Mouse (Mus musculus): ENCODE data around the gene Lrrc9.

The Lrrc9 gene

DNA sequence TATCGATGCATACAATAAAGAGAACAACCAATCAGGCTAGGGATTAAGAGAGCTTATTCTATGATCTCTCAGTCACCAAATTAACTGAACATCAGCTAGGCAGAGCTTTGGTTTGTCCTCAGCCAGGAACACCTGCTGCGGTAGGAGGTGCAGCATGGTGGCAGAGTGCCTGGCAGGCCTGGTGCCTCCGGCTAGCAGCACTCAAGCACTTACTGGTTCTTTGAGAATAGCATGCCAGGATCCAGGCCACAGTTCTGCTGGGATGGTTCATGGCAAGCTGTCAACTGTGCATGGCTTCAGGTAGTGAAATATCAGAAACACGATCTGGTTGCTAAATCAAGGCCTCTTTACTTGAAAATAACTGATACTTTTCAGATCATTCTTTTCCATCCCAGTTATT lies 26.1 kb downstream of the Lrrc9 start:
- DNase-seq (ENCODE audit: low spot score), result no peak

DNA sequence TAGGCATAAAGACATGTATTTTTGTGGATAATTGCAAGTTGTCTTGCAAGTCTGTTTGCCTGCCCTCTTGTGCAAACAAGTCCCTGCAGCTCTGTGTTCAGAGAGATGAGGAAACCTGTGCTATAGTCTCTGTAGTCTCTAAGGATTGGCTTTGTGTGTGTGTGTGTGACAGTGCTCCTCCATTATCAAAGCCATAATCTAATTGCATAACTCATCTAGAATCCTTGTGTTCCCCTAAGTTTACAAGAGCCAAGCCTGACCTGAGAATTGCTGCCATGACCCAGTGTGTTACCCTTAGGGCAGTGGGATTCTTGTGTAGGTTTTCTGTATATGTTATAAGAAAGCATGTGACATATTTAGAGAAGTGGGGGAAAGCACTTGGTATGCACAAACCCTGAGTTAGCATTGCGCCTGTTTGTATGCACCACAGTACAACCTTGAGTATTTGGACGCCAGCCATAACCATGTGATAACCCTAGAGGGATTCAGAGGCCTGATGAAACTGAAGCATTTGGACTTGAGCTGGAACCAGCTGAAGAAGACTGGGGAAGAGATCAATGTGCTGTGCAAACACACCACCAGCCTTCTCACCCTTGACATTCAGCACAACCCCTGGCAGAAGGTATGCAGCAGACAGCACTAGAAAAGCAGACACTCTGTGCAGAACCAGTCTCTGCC lies 35.2 kb downstream of the Lrrc9 start:
- no peak for DNase-seq (ENCODE audit: low spot score)

- DNase-seq (ENCODE audit: low spot score), result no peak
Observed at GRCm38 (mm10) chr12:72482226-72482625, 40.6 kb downstream of the Lrrc9 start.

DNA sequence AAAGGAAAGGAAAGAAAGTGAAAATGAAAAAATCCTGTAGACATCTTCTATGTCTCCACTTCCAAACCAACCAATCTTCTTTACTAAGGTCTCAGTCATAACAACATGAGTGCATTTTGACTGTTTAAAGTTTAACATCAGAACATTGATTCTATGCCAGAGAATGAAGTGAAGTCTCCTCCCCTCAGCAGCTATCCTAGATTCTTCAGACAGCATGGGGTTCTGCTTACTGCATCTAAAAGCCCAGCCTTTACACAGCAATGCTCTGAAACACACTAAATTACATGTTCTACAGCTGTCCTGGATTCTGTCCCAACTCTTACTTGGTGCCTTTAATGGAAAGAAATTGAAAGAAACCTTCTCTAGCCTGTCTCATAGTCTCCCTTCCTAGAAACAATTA lies 43.2 kb downstream of the Lrrc9 start:
- DNase-seq (ENCODE audit: low spot score), result no peak

DNA sequence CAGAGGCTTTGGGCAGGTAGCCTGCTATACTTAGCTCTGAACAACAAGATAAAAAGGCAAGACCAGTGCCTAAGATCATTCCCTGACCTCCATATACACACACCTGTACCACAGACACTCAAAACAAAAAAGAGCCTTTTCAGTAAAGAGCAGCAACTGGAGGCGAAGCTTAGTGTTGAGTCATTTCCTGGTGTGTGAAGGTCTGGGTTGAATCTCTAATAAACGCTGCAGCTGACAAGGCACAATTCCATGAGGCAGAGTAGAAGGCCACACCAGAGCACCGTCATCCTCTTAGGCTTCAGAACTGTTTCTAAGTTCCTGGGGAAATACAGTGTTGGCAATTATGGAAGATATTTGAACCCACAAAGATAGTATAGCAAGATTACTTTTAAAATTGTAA lies 45.8 kb downstream of the Lrrc9 start:
- no peak for DNase-seq (ENCODE audit: low spot score)

GRCm38 (mm10) chr12:72489995-72490394 lies 48.3 kb downstream of the Lrrc9 start:
- no peak for DNase-seq (ENCODE audit: low spot score)

DNA sequence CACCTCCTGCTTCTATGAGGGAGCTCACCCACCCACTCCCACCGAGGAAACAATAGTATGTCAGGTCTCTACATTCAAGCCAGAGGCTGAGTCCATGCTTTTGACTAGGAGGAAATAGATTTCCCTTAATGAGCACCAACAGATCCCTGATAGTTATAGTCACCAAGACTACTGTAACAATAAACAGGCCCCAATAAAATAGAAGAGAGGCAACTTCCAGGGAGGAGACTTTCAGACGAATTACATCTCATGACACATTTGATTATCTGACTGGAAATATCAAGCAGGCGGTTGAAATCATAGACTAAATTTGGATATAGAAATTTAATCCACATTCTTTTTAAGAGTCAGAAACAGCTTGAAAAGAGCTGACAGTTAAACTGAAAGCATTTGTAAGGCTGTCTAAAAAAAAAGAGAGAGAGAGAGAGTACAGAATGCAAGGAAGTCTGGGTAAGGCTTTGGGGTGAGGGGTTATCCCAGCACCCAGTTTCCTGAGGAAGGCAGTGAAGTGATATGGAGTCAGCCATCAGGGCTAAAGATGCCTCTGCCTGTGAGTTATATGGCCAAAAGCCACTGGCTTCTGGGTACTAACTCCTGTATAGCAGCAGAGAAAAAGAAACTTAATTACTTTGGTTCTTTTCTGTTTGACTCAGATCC lies 49.5 kb downstream of the Lrrc9 start:
- DNase-seq (ENCODE audit: low spot score), result no peak

DNA sequence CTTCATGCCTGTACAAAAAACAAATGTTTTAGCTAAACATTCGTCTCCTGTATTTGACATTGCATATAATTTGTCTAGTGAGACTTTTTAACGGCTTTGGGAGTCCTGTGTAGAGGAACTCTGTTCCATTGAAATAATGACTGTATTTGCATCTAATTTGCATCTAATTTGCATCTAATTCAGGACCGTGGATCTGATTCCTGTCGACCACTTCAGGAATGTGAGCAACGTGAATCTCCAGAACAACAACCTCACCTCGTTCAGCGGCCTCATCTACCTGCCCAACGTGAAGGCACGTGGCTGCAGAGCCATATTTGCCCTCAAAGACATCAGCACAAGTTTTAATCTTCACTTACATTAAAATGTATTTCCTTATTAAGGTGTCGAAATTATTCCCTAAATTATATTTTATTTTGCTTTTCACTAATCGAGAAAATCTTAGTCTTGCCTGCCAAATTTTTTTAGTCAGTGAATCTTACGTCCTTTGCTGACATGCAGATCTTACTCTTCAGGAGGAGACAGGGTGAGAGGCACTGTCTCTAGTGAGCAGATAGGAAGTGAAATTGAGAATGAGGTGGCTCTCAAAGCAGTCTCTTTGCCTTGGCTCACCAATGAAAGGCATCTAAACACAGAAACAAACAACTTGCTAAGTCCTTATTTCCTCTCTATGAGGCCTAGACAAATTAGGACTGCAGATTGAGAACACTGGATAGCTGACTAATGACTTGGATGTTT lies 55.4 kb downstream of the Lrrc9 start:
- DNase-seq (ENCODE audit: low spot score), result no peak

DNA sequence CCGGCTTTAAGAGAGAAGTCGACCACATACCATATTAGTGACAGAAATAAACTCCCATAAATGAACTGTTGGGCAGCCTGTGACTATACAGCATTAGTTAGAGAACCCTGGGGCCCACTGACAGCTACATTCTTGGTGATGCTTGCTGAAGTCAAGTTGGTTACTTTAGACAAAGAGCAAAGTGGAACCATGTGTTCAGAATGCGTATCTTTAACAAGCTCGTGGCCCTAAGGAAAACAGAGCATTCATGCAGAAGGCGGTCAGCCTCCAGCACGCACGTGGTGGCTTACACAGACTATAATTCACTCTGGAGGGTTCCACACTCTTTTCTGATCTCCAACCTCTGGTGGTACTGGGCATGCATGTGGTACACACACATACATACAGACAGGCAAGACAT lies 67.9 kb downstream of the Lrrc9 start:
- DNase-seq (ENCODE audit: low spot score), result no peak

GRCm38 (mm10) chr12:72515446-72515845 lies 73.8 kb downstream of the Lrrc9 start:
- no peak for DNase-seq (ENCODE audit: low spot score)

- no peak for DNase-seq (ENCODE audit: low spot score)
Observed at GRCm38 (mm10) chr12:72518114-72518728, 76.6 kb downstream of the Lrrc9 start.

DNA sequence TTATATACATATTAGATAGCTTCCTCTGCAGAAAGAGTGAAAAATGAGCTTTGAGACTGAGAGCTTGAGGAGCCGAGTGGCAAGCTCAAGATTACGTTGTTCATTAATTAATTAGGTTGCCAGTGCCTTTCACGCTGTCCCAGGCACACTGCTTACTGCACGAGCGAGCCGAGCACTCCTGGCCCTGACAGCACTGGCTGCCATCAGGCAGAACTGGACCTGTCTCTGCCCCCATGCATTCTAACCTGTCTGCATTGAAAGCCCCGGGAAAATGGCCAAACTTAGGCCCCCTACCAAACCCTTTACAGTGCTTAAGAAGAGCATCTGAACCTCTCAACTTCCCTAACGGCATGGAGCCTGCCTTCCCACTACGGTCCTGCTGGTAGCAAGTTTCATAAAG lies 77.7 kb downstream of the Lrrc9 start:
- DNase-seq (ENCODE audit: low spot score), result no peak

DNA sequence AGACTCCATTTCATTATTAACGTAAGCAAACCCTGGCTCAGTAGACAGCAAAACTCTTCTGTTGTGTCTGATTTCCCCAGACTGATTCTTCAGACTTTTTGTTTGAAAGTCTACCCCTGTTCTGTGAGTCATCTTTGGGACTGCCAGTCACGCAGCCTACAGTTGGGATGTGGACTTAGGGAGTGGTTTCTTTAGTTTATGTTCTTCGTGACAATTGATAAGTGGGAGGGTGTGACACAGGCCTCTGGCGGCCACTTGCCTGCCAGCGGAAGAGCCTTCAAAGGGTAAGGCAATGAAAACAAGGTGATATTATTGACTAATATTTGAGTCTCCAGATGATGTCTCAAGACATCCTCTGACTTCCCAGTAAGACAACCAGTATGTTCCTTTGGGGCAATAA lies 78.2 kb downstream of the Lrrc9 start:
- no peak for DNase-seq (ENCODE audit: low spot score)

GRCm38 (mm10) chr12:72520645-72521044 lies 79.0 kb downstream of the Lrrc9 start:
- no peak for DNase-seq (ENCODE audit: low spot score)

DNA sequence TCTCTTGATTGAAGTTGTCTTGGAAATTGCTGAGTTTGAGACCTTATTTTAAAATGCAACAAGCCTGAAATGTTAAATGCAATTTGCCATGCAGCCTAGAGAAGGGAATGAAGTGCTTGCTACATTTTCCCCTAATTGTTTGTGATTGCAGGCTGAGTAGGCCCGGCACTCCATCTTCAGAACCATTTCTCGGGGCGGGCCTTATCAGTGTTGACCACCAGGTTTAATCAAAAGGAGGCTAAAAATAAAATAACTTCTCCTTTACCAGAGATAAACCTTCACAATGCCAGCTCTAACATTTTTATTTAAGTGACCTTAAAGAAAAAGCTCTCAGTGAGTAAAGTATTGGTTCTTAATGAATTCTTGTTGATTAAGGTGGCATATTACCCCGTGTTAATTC lies 83.9 kb downstream of the Lrrc9 start:
- no peak for DNase-seq (ENCODE audit: low spot score)

DNA sequence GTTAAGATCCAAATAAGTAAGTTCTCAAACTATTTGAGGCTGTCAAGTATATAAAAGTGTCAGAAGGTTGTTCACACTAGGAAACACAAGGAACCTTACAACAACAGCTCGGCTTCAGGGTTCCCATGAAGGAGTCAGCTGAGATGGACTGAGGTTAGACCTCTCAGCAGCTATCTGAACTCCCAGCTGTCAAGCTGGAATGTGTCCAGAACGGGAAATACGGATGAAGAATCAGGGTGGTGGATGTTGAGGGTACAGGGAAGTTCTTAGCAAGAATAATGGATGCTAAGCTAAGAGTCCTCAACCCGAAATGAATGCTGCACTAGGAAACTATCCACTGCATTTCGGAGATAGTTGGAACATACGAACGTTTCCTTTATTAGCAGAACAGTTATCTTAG lies 90.6 kb downstream of the Lrrc9 start:
- no peak for DNase-seq (ENCODE audit: low spot score)

- no peak for DNase-seq (ENCODE audit: low spot score)
Observed at GRCm38 (mm10) chr12:72533986-72534385, 92.3 kb downstream of the Lrrc9 start.

GRCm38 (mm10) chr12:72535599-72535998 lies 93.9 kb downstream of the Lrrc9 start:
- DNase-seq (ENCODE audit: low spot score), result no peak

- DNase-seq (ENCODE audit: low spot score), result peak; percentile 93
Observed at GRCm38 (mm10) chr12:72536021-72536597, 94.4 kb downstream of the Lrrc9 start, which contains the start of gene Pcnx4. Gene Pcnx4 (plus strand): TSS chr12:72536383.

- peak; percentile 24 for DNase-seq (ENCODE audit: low spot score)
Observed at GRCm38 (mm10) chr12:72538571-72538970, 96.9 kb downstream of the Lrrc9 start.

DNA sequence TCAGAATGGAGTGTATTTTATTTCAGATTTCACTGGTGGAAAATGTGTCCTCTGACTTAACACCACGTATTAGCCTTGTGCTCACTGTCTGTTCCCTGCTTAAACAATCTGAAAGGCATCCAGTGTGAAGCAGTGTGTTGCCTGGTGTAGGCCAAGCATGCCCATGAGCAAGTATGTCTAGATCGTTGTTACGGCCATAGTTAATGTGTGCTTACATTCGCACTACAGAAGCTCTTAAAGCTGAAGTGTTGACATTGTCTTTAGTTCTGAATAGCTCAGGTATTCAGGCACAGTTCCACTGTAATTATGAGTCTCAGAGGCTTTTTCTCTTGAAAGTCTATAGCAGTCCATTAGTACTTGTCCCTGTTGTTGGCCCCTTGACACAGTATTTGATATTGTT lies 112.7 kb downstream of the Lrrc9 start:
- DNase-seq (ENCODE audit: low spot score), result no peak

GRCm38 (mm10) chr12:72564281-72564795 lies 122.7 kb downstream of the Lrrc9 start:
- no peak for DNase-seq (ENCODE audit: low spot score)

Measured in left cerebral cortex, adult 11 months (tissue).